Mouse (Mus musculus): ENCODE data around the gene Gm36864.

DNA sequence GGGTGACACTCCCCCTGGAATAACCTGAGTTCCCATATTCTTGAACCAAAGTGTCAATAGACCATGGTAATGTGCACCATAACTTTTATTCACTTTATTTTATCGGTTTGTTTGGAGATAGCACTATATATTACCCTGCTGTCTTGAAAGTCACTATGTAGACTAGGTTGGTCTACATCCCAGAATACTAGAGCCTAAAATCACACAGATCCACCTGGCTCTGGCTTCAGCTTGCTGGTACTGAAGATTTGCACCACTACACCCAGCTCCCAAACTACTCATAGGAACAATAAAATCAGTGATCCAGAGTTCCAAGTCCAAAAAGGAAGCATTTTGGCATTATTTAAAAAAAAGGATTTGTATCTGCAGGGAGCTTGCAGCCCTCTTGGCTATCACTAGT is 20.3 kb upstream of the Gm36864 start, which contains the start of gene Klk1b5:
- TF ChIP-seq POLR2A (IDR thresholded peaks at IDR 0.05; ENCODE audit: low read depth, low read length) (no peak), CTCF (IDR thresholded peaks at IDR 0.05; ENCODE audit: borderline replicate concordance, insufficient read depth, low read length) (no peak)
